Comparison of ENCODE assay signal across 8 mouse cellular contexts in genomic region chr11:54805196-54805595, GRCm38 (mm10). TPM values are rescaled to one million over a fixed set of nuclear protein-coding genes. Genes with fewer than 3 reads are reported as not detected.
DNase-seq lines count a peak whose midpoint lies in the region; ATAC-seq lines count a peak whose summit lies in the region.
"Had no signal": no experiment of that assay in that cellular context is flagged by ENCODE, and none has a peak within 500 bp of the region (broad histone marks: within the 10 kb centered on the region; RNA-seq: fewer than 3 reads in every experiment).

No protein-coding gene starts in this region.

- peak; percentile 63 for DNase-seq in NIH3T3 (ENCODE audit: low read depth)
- peak; percentile 83 to 86 for DNase-seq in heart, postnatal 14 days
- DNase-seq in left cerebral cortex, postnatal 10 days (ENCODE audit: extremely low spot score in 1 of 2, low spot score in 2 of 2): peak; percentile 79
- DNase-seq in cerebellum, adult 9-10 months: no peak
- DNase-seq in embryo, embryonic 10.5 days (ENCODE audit: low spot score): no peak

- peaks cover 16% of the 10 kb centered on the region for H3K4me1 ChIP-seq in brown adipose tissue, adult 24 weeks (ENCODE audit: control insufficient read depth, insufficient read depth, insufficient read length, low read length)
- H3K4me1 ChIP-seq: liver, embryonic 15.5 days had no signal

- no peak for ATAC-seq in megakaryocyte progenitor cell, adult 5-6 weeks (replicated peaks; ENCODE audit: poor library complexity)

- peak overlapping the region; percentile 99 for H3K27ac ChIP-seq in brown adipose tissue, adult 24 weeks (replicated peaks; ENCODE audit: low read depth, low read length)
- H3K27ac ChIP-seq: liver, embryonic 15.5 days had no signal

- intact Hi-C loops in heart, postnatal 14 days (cut with DNase I): loop anchor here (5.0 kb wide), 1 partner anchor 42 kb away; no protein-coding TSS in a partner anchor
- intact Hi-C loops in left cerebral cortex, postnatal 10 days (cut with DNase I): no loop called here

- peak overlapping the region; percentile 35; the same call in 1 of the 2 replicates for H3K4me3 ChIP-seq in brown adipose tissue, adult 24 weeks (ENCODE audit: insufficient read depth, low read depth, low read length)
- H3K4me3 ChIP-seq: liver, embryonic 15.5 days had no signal

RNA-seq across cellular contexts. Expression of gene Cdc42se2, which starts 17.7 kb away (rescaled TPM):
- polyA plus RNA-seq in brown adipose tissue, adult 24 weeks (2012; ENCODE audit: insufficient read depth, insufficient read length, missing spikeins): 11.8 and 18.7 TPM in 2 replicates
- total RNA-seq in heart, postnatal 14 days (2021): 10 to 100 TPM; 28.8 to 28.9 TPM
- 100 to 1,000 TPM; 180 to 182 TPM for total RNA-seq in left cerebral cortex, postnatal 10 days (2021)
- 39.1 and 41.1 TPM in 2 replicates for total RNA-seq in megakaryocyte progenitor cell, adult 5-6 weeks (2015)
- total RNA-seq in megakaryocyte progenitor cell, adult 5-6 weeks (2017): 51.9 and 52.0 TPM in 2 replicates

RNA-seq across cellular contexts. Expression of gene Lyrm7, which starts 55.5 kb away (rescaled TPM):
- 51.4 and 62.3 TPM in 2 replicates for polyA plus RNA-seq in brown adipose tissue, adult 24 weeks (2012; ENCODE audit: insufficient read depth, insufficient read length, missing spikeins)
- total RNA-seq in heart, postnatal 14 days (2021): 10 to 100 TPM; 28.0 to 29.4 TPM
- 10 to 100 TPM; 22.1 to 25.0 TPM for total RNA-seq in left cerebral cortex, postnatal 10 days (2021)
- 2.9 and 5.3 TPM in 2 replicates for total RNA-seq in megakaryocyte progenitor cell, adult 5-6 weeks (2015)
- total RNA-seq in megakaryocyte progenitor cell, adult 5-6 weeks (2017): 2.0 and 4.1 TPM in 2 replicates

Comparison
In these comparisons a context has a peak if more than half of its experiments do, and no peak if none do; other contexts are left out.
1. DNase-seq: peak in NIH3T3 (single experiment), heart, postnatal 14 days (2 of 2) and left cerebral cortex, postnatal 10 days (2 of 2); none in cerebellum, adult 9-10 months (single experiment) and embryo, embryonic 10.5 days (single experiment).